Mouse (Mus musculus) gastrocnemius, postnatal 36 days (tissue): ENCODE measurements around the gene Emp2. TPM values are rescaled to one million over a fixed set of nuclear protein-coding genes. Genes with fewer than 3 reads are reported as not detected.
"Not testable (repeated sequence)": the region's sequence is repeated elsewhere in the genome, so short reads cannot be mapped to it uniquely, and the experiment has no call there.

ENCODE experiments used
- DNase-seq, 2 experiments: peaks; one replicate each; pipeline ENCODE4 v3.0.0; 2022
- intact Hi-C: fragments of 180-260 bp; cut with DNase I; formaldehyde crosslinking; loops from one replicate; pipeline ENCODE4 v1.15.1; 2025
- total RNA-seq, 2 experiments: library from RNA; stranded (reverse); gene quantifications; 2 replicates each; pipeline ENCODE4 v1.2.3; 2021

The Emp2 gene
- total RNA-seq, 2 experiments from 2014 or later = 4.3 to 4.9 TPM

DNA sequence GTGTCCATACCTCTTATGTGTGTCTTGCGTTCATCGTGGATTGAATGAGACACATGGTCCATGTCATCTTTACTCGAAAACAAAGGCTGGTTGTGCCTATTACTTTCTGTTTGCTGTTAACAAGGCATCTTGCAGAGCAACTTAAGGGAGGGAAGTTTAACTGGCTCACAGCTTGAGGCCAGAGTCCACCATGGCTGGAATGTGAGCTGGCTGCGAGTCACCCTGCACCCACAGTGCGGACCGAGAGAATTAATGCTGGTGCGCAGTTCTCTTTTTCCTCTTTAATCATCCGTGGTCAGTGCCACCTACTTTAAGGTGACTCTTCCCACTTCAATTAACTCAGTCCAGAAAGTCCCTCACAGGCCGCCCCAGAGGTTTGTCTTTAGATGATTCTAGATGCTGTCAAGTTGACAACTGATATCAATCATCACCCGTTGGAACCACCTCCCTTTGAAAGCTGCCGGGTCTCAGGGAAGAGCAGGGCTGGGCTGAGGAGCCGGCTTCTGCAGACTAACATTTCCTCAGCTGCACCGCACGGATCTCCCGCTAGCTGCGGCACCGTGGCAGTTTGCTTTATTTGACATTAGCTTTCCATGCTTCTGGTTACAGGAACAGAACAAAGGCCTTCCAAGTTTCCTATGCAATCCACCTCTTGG is 6.3 kb upstream of the Emp2 start:
- DNase-seq = no peak
- intact Hi-C loops = no loop called here

DNA sequence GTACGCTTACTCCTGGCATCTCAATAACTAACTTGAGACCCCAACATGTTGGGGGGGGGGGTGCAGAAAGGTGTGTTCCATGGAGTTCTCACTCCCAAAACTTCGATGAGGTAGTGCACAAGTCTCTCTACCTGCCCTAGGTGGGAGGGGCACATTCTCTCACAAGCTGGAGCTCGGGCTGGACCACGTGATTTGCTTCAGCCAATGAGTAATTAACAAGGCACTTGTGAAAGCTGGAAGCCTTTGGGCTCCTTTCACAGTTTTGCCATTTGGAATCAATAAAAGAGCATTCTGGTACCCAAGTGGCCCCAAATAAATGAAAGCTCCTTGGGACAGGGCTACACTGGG is 3.4 kb upstream of the Emp2 start:
- intact Hi-C loops = no loop called here
- no peak for DNase-seq

DNA sequence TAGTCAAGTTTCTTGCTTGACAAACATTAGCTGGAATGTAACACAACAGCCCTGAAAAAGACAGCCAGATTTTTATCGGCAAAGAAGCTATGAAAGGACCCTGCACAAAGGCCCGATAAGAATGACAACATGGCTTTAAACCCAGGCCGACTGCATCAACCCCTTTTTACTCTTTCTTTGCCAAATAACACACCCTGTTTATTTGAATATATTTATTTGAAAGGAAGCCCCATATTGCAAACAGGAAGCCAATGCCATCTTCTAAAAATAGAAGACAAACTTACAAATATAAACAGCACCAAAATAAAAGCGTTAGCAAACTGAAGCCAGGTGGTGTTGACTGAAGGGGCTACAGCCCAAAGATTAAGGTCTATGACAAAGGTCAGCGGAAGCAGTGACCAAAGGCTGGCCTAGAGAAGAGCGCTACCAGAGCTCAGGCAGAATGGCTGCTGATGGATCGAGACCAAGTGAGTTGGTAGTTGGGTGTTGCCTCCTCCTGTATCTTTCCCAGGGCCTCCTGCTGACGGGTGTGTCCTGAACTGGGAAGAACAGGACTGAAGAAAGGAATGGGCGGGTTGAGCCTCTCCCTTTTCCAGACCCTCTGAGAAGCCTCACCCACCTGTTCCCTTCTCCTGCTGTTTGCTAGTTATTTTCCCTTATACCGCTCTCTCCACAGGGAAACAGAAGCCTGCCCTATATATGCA is 2.9 kb upstream of the Emp2 start:
- DNase-seq = no peak
- intact Hi-C loops = no loop called here

DNA sequence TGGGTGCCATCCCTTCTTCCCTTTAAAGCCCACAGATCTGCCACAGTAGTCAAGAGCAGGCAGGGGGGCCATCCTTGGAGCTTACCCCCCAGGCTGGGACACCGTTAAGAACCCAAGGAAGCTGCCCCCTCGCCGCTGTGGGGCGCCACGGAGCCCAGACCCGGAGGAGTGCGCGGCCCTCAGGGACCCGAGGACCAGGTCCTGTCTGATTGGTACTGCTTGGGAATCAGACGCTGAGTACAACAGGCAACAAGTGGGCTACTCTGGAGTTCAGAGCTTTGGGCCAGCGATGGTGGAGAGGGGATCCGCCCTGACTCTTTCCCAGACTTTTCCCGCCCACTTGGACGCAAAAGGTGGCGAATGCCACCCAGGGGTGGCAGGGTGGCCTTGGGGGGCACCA is 542 bp downstream of the Emp2 start:
- intact Hi-C loops = no loop called here
- no peak for DNase-seq

DNA sequence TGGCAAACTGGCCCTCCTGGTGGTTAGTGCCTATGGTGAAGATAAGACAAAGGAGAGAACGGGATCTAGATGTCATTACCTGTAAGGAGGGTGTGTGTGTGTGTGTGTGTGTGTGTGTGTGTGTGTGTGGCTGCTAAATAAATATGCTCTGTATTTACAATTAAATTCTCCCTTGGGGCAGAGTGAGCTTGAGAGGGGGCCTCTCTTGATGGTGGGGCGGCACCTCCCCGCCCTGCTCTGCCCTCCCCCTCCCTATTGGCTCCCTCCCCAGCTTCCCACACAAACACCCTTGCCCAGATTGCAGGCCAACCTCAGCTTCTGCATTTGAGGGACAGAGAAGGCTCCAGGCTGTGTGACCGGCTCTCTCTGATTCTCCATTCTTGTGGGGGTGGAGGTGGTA is 1.8 kb downstream of the Emp2 start:
- intact Hi-C loops = no loop called here
- DNase-seq = no peak

DNA sequence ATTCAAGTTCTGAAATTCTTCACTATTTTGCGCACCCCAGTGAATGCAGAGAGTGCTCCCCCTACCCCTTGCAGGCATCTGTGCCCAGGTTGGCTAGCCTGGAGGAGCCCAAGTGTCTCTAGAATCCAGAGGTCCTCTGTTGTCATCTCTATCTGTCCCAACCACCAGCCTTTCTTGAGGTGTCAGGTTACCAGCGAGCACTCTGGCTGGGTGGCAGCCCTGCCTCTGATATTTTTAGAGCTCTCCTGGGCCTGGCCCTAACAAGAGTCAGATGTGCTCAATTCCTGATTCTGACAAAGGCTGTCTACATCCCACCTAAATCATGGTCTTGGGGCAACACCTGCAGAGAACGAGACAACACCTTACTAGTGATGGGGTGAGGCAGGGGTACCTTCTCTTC is 2.7 kb downstream of the Emp2 start:
- intact Hi-C loops = no loop called here
- DNase-seq = no peak

DNA sequence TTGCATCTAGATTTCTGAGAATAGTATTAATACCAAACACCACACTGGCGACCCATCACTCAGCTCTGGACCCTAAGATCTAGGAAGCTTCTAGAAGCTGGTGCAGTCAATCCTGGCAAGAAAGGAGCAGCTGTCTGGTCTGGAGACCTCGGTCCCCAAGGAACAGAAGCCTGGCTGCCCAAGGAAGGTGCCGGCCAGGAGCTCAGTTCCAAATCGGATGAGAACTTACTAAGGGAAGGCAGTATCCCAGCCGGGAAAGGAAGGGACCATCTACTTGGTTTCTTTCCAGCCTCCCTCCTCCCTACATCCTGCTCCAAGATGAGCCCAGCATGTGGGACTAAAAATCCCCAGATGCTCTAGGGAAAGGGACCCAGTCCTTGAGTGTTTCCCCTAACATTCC is 3.3 kb downstream of the Emp2 start:
- intact Hi-C loops = no loop called here
- no peak for DNase-seq

DNA sequence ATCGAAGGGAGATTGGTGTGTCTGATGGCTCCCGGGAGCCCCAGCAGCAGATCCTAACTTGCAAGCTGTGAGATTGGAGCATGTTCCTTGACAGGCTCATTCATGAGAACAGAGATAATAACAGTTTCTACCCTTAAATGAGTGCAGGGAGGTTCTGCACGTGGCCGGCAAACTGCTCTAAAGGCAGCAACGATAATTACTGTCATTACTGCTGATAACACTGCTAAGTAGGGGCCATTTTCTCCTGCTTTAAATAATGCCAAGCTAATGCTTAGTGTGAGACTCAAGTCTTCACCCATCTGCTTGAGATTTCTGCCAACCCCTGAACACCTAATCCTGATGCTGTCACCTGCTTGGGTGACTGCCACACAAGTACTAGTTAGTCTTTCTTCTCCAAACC is 6.4 kb downstream of the Emp2 start:
- intact Hi-C loops = no loop called here
- DNase-seq = no peak

DNA sequence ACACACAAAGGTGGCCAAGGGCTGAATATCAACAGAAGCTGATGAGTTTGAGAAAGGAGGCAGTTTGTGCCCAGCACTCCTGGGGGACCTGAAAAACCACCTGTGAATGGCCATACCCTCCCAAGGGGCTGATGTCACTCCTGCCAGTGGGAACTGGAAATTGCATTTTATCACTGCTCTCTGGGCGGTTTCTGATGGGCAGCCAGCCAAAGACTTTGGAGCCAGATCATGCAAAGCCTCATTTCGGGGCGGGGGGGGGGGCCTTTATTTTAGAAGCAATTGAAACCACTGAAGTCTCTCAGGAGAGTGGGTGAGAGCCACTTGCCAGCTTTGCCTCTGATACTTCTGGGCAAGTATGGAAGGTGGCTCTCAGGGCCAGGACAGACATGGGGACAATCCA is 7.7 kb downstream of the Emp2 start:
- intact Hi-C loops = no loop called here
- DNase-seq = no peak

DNA sequence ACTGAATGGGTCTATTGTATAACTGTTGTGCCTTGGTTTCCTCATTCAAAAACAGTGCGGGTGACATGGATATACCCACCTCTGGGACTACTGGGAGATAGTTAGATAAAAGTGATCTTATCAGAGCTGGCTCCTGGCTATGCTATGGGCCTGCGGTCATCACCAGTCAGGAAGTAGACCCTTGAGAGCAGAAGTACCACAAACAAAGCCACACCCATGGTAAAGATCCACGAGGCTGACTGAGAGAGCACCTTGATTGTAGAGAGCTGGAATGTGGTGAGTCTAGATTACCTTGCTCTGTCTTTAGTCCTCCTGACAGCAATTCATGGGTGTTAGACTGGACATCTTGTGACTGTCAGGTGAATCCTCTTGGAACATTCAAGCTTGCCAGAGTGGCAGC is 12.4 kb downstream of the Emp2 start:
- no peak for DNase-seq
- intact Hi-C loops = no loop called here

DNA sequence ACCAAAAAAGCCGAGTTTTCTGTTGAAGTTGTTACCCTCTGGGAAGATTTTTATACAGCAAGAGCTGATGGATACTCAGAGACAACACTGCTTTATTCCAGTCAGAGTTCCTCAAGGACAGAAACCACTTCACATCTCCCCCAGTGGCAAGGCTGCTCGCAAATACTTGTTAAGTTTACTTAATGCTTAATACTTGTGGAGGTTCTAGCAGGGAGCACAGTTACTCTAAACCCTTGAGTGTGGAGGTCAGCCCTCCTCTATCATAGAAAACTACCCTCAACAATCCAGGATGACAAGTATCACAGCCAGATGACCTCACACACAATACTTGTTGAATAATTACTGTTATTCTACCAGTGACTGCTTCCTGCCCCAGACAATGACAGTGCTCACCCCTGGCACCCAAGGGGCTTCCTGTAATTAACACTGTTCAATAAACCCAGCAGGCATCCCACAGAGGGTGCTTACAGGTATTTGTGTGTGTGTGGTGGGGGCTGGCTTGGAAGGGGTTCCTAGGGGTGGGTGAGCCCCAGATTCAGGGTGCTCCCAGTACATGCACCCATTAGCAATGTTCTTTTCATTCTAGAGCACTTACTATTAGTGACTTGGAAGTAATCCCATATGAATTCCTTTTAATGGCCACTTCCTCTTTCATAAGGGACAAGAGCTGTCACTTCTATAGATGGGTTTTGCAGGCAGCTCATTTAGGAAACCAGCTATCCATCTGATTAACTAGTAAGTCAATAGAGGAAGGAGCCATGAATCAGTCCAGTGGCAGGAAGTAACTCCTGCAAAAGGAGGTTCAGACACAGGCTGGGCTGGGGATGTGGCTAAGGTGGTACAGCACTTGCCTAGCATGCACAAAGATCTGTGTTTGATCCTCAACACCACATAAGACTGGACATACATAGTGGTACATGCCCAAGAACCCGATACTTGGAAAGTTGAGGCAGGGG is 13.3 kb downstream of the Emp2 start:
- no peak for DNase-seq
- intact Hi-C loops = no loop called here

DNA sequence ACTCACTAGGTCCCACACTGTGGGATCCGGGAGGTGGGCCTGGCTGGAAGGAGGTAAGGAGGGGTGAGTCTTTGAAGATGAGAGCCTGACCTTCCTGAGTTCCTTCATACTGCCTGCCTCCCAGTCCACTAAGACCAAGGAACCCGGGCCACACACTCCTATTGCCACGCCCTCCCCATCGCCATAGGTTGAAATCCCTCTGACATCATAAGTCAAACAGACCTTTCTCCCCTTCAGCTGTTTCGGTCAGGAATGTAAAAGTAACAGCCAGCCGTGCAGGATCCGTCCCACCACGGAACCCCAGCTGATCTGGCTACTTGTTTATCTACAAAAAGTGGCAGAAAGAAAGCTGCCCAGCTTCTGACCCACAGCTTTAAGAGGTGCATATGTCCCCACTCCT is 14.1 kb downstream of the Emp2 start:
- intact Hi-C loops = no loop called here
- no peak for DNase-seq

DNA sequence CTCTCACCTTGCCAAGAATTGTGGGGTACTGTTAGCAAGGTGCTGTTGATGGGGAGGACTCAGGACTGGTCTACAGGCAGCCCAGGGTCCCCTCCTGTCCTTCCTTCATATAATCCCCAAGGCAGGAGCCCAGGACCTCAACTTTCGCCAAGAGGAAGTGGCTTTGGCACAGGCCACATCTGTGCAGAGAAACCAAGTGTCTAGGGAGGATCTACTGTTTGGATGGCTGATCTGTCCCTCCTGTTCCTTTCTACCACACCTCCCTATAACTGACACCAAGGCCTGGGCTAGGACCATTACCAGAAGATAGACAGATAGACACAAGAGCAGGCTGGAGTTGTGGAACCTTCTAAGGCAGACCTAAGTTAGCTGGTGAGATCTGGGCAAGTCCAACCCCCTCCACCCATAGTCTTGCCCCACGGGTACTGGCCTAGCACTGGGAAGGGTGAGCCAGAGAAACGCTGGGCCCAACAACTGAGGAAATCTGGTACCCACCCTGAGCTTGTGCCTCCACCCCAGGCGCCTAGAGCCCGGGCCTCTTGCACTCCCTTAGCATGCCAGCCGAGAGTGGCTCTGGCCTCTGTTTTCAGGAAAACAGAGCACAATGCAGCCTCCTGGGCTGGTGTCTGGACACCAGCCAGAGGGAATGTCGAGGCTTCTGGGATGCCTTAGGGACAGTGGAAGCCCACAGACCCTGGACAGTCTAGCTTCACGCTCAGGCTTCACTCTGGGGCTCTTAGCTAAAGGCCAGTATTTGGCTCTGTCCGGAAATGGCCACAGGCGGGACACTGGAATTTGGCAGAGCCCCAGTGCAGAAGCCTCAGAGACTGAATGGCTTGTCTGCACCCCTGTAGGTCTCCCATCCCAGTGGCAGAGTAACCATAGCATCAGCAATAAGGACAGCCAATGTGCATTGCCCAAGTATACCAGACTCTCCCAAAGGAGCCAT is 15.8 kb downstream of the Emp2 start:
- intact Hi-C loops = no loop called here
- DNase-seq = no peak

DNA sequence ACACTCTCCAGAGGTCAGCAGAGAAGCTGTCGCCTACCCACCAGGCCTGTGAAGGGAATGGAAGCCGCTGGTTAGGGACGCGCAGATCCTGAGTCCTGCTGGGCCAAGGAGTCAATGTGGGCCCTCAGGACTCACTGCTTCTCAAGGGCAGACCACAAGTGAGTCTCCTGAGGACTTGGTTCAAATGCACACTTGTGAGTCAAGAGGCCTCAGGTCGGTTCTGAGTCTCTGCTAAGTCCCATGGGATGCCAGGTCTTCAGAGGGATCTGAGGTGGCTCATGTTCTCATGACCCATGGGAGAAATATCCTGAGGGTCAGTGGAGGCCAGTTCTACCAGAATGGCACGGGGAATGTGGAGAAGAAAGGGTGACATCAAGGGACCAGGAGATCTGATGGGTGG is 25.7 kb downstream of the Emp2 start:
- DNase-seq = no peak
- intact Hi-C loops = no loop called here

DNA sequence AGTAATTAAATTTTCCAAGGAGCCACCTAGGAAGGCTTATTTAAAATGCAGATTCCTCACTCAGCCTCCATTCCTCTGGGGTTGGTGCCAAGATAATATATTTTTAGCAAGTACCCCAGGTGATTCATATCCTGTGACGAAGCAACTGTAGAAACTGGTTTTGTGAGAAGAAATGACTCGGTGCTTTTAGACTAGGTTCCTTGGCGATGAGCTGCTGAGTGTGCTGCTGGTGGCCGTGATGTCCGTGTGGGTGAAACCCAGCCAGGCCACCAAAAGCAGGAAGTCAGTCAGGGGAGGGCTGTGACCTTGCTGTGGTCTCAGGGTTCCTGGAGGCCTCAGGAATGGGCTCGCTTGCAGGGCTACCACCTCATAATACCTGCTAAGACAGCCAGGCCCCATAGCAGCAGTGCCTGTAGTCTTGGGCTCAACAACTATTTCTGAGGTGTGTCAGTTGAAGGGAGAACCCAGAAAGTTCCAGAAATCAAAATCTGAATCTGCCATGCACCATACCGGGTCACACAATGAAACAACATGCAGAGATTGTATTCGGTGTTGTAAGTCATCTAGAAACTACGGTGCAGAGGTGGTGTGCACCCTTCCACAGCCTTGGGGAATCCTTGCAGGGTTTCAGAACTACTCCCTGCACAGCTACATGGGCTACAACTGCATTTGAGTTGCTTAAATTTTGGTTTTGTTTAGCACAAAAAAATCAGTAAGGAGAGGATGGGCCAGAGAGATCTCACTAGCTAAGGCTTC is 27.1 kb downstream of the Emp2 start:
- intact Hi-C loops = no loop called here
- no peak for DNase-seq

DNA sequence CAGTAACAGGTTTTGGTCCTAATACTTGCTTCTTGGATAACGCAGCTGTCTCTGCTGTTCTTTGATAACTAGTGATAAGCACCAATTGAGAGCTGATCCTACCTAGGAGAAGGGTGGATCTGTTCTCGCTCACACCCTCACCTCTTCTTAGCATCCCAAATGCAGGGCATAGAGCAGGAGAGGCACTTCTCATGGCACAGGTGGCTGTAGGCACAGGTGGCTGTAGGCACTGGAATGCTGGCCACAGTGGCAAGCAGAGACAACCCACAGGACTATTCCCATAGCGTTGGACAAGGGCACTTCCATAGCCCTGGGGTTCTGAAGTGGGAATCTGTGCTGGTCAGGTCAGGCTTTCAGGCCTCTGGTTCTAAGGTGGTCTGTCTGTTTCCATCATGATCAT is 31.9 kb downstream of the Emp2 start:
- DNase-seq = no peak
- intact Hi-C loops = loop anchor here (5.0 kb wide), 2 partner anchors 115 to 240 kb away; partner anchors contain the start of gene Tekt5

DNA sequence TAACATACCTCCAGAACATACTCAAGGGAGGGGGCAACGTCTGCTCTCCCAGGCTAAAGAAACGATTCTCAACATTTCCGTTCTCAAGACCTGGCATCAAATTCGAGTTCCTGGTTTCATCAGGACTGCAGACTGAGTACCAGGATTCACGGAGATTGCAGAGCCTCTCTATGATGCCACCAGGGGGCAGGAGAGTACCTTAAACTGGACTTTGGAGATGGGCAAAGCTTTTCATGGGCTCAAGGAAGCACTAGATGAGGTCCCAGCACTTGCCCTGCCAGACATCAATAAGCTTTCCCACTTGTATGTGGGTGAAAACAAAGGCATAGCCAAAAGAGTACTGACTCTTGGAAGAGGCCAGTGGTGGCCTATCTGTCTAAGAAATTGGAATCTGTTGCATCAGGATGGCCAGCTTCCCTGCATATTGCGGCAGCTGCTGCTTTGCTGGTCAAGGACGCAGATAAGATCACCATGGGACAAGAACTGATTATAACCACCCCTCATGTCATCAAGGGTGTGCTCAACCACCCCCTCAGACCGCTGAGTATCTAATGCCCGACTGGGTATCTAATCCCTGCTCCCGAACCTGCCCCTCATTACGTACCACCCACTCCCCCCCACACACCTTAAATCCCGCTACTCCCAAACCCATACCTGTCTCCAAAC is 33.3 kb downstream of the Emp2 start:
- DNase-seq = peak; percentile 49 to 66
- intact Hi-C loops = loop anchor here (5.0 kb wide), 2 partner anchors 117 to 242 kb away; partner anchors contain the start of gene Tekt5

DNA sequence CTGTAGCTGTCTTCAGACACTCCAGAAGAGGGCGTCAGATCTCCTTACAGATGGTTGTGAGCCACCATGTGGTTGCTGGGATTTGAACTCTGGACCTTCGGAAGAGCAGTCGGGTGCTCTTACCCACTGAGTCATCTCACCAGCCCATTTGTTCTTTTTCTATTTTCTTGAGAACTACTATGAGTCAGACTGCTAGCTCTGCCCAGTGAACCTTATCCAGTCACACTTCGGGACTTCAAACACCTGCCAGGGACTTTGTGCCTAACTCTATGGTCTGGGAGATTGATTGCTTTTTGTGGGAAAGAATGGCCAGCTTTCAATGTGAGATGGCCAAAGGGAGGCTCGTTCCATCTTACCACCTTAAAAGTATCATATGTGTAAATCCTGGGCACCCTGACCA is 37.0 kb downstream of the Emp2 start:
- intact Hi-C loops, DNase-seq: not testable (repeated sequence)

DNA sequence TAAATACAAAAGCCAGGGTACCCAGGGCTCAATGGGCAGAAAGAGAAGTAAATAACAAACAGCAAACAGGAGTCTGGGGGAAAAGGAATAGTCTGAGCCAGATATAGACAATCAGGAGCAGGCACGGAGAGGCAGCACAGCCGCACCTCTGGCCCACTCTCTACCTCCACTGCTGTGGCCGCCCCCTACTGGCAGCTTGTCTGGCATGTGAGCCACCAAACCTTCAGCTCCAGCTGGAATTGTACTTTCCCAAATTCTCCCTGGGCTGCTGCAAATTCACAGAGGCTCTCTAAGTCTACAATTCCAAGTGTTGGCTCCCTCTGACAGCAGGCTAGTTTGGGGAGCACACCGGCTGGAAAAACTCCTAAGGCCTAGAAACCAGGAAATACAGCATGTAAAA is 39.3 kb downstream of the Emp2 start:
- no peak for DNase-seq
- intact Hi-C loops = no loop called here
